Comparison of ENCODE assay signal across 19 mouse cellular contexts in the genomic region with DNA sequence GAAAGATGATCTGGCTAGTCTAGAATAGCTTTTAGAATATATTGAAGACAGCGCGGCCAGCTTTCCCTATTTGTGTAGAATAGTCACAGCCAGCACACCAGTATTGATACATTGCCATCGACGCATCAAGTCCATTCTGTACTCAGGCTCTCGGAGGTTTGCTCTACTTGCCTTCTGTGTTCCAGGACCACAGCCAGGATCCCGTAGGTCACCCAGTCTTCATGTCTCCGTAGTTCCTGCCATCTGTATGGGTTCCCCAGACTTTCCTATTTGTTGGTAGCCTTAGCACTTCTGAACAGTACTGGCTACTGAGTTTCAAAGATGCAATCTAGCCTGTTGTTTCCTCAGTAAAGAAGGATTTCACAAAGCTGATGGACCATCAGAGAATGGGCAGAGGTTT. TPM values are rescaled to one million over a fixed set of nuclear protein-coding genes. Genes with fewer than 3 reads are reported as not detected.
"Had no signal": no experiment of that assay in that cellular context is flagged by ENCODE, and none has a peak within 500 bp of the region (broad histone marks: within the 10 kb centered on the region; RNA-seq: fewer than 3 reads in every experiment).

No protein-coding gene starts in this region.

- H3K4me3 ChIP-seq: limb, embryonic 12.5 days; limb, embryonic 15.5 days; midbrain, embryonic 13.5 days had no signal

- H3K9me3 ChIP-seq: limb, embryonic 12.5 days; limb, embryonic 15.5 days; midbrain, embryonic 13.5 days had no signal

- H3K27me3 ChIP-seq: limb, embryonic 12.5 days; limb, embryonic 15.5 days; midbrain, embryonic 13.5 days had no signal

- H3K27ac ChIP-seq: limb, embryonic 12.5 days; limb, embryonic 15.5 days; liver, embryonic 14.5 days; midbrain, embryonic 13.5 days had no signal

- H3K4me2 ChIP-seq: limb, embryonic 12.5 days; limb, embryonic 15.5 days; liver, embryonic 11.5 days; lung, embryonic 14.5 days; midbrain, embryonic 13.5 days had no signal

- ATAC-seq: liver, postnatal 0 days; midbrain, embryonic 13.5 days had no signal

- H3K4me1 ChIP-seq: limb, embryonic 12.5 days; limb, embryonic 15.5 days; midbrain, embryonic 13.5 days had no signal

- H3K9ac ChIP-seq: limb, embryonic 12.5 days; limb, embryonic 15.5 days; liver, embryonic 14.5 days; liver, postnatal 0 days; lung, embryonic 14.5 days; midbrain, embryonic 13.5 days had no signal

- DNase-seq: kidney, postnatal 14 days; kidney, postnatal 4 days; left cerebral cortex, postnatal 4 days; liver, postnatal 0 days; lung, embryonic 14.5 days; lung, postnatal 10 days; lung, postnatal 36 days; thymus, adult 18-20 months; thymus, postnatal 36 days had no signal

- H3K36me3 ChIP-seq: limb, embryonic 12.5 days; limb, embryonic 15.5 days; midbrain, embryonic 13.5 days had no signal

RNA-seq across cellular contexts. Expression of a gene that starts 20.0 kb away (rescaled TPM):
- total RNA-seq: megakaryocyte, adult 5-6 weeks had no signal
- polyA plus RNA-seq: limb, embryonic 12.5 days; limb, embryonic 15.5 days; liver, embryonic 11.5 days; liver, embryonic 14.5 days; liver, postnatal 0 days; neural tube, embryonic 11.5 days; small intestine, adult 2 months; spleen, adult 2 months; stomach, embryonic 16.5 days had no signal
